14 mouse cellular contexts compared by ENCODE assay signal in the genomic region with DNA sequence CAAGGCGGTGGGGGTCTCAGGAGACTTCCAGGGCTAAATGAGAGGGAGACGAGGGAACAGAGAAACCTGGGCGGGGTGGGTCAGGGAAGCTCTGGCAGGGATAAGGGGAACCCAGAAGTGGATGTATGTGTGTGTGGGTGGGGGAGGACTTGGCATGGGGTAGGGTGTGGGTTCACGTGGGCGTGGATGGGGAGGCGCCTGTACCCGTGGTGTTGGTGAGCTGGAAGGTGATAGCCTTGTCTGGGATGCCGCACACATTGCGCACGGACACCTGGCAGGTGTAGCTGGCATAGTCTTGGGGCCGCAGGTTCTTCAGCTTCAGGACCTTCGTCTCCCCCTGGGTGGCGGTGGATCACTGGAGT.
DNase-seq lines count a peak whose midpoint lies in the region; ATAC-seq and TF ChIP-seq lines count a peak whose summit lies in the region.
"Had no signal": no experiment of that assay in that cellular context is flagged by ENCODE, and none has a peak within 500 bp of the region (broad histone marks: within the 10 kb centered on the region; RNA-seq: fewer than 3 reads in every experiment).

No protein-coding gene starts in this region.

- 0 out of 2 replicates have a peak, but pooled peaks have one; percentile 12 for ATAC-seq in embryonic facial prominence, embryonic 14.5 days (ENCODE audit: low read depth)
- ATAC-seq in hindbrain, postnatal 0 days, result 0 out of 2 replicates have a peak, but pooled peaks have one; percentile 13
- no peak for ATAC-seq in hindbrain, embryonic 16.5 days
- ATAC-seq in neural tube, embryonic 14.5 days (ENCODE audit: low read depth), result peak; percentile 34; the same call in 1 of the 2 replicates
- ATAC-seq in neural tube, embryonic 15.5 days (ENCODE audit: low FRiP score), result no peak

- no peak overlapping the region for H3K4me3 ChIP-seq in embryonic facial prominence, embryonic 14.5 days (ENCODE audit: low read depth, low read length)
- H3K4me3 ChIP-seq in embryonic facial prominence, embryonic 10.5 days, result no peak overlapping the region
- H3K4me3 ChIP-seq in hindbrain, postnatal 0 days (ENCODE audit: low read length), result no peak overlapping the region
- H3K4me3 ChIP-seq in hindbrain, embryonic 16.5 days (ENCODE audit: low read length), result no peak overlapping the region
- no peak overlapping the region for H3K4me3 ChIP-seq in neural tube, embryonic 14.5 days (ENCODE audit: low read depth, low read length)
- H3K4me3 ChIP-seq in neural tube, embryonic 15.5 days (replicated peaks), result no peak overlapping the region
- H3K4me3 ChIP-seq: erythroblast, embryonic 14.5 days; heart, adult 2 months; midbrain, embryonic 10.5 days; neural tube, embryonic 13.5 days had no signal

- no peak for TF ChIP-seq CTCF in hindbrain, postnatal 0 days (IDR thresholded peaks at IDR 0.05; ENCODE audit: low read depth)

- H3K27ac ChIP-seq in embryonic facial prominence, embryonic 14.5 days (replicated peaks; ENCODE audit: low read depth, low read length), result no peak overlapping the region
- no peak overlapping the region for H3K27ac ChIP-seq in embryonic facial prominence, embryonic 10.5 days (replicated peaks)
- H3K27ac ChIP-seq in hindbrain, postnatal 0 days, result no peak overlapping the region
- no peak overlapping the region for H3K27ac ChIP-seq in hindbrain, embryonic 16.5 days (ENCODE audit: low read depth, low read length)
- H3K27ac ChIP-seq in neural tube, embryonic 14.5 days (ENCODE audit: low read depth, low read length), result no peak overlapping the region
- H3K27ac ChIP-seq in neural tube, embryonic 15.5 days (replicated peaks), result no peak overlapping the region
- H3K27ac ChIP-seq: heart, adult 2 months; macrophage; midbrain, embryonic 10.5 days; neural tube, embryonic 13.5 days had no signal

- H3K4me1 ChIP-seq in embryonic facial prominence, embryonic 14.5 days (ENCODE audit: control insufficient read depth, insufficient read depth, low read length), result no peaks in the 10 kb centered on the region
- peaks cover 32% of the 10 kb centered on the region for H3K4me1 ChIP-seq in embryonic facial prominence, embryonic 10.5 days
- peaks cover 9% of the 10 kb centered on the region; the same call in 1 of the 2 replicates for H3K4me1 ChIP-seq in hindbrain, postnatal 0 days (ENCODE audit: insufficient read depth, low read length)
- peaks cover 6% of the 10 kb centered on the region; the same call in 1 of the 2 replicates for H3K4me1 ChIP-seq in hindbrain, embryonic 16.5 days (ENCODE audit: control insufficient read depth, insufficient read depth, low read depth, low read length)
- H3K4me1 ChIP-seq in neural tube, embryonic 14.5 days (ENCODE audit: control insufficient read depth, insufficient read depth, low read length), result no peaks in the 10 kb centered on the region
- no peaks in the 10 kb centered on the region for H3K4me1 ChIP-seq in neural tube, embryonic 15.5 days

- no peaks in the 10 kb centered on the region for H3K27me3 ChIP-seq in embryonic facial prominence, embryonic 14.5 days (replicated peaks; ENCODE audit: control insufficient read depth, insufficient read depth, low read length)
- peaks cover 32% of the 10 kb centered on the region for H3K27me3 ChIP-seq in embryonic facial prominence, embryonic 10.5 days (replicated peaks; ENCODE audit: low read depth, poor library complexity, severe bottlenecking)
- no peaks in the 10 kb centered on the region for H3K27me3 ChIP-seq in hindbrain, postnatal 0 days (ENCODE audit: insufficient read depth, low read length)
- H3K27me3 ChIP-seq in hindbrain, embryonic 16.5 days (replicated peaks; ENCODE audit: control insufficient read depth, insufficient read depth, low read length), result no peaks in the 10 kb centered on the region
- no peaks in the 10 kb centered on the region for H3K27me3 ChIP-seq in neural tube, embryonic 14.5 days (ENCODE audit: control insufficient read depth, insufficient read depth, low read length)
- H3K27me3 ChIP-seq in neural tube, embryonic 15.5 days (replicated peaks), result 0 out of 2 replicates have a peak, but pooled peaks cover 3% of the 10 kb centered on the region
- H3K27me3 ChIP-seq: neural tube, embryonic 13.5 days had no signal

- DNase-seq in embryonic facial prominence, embryonic 14.5 days (ENCODE audit: low spot score), result no peak
- DNase-seq in embryonic facial prominence, embryonic 10.5 days (ENCODE audit: low spot score), result no peak
- no peak for DNase-seq in hindbrain, postnatal 0 days (ENCODE audit: low spot score)
- no peak for DNase-seq in cerebellum, postnatal 25 days
- DNase-seq in cerebellum, postnatal 4 days (ENCODE audit: low spot score in 2 of 2), result no peak
- DNase-seq: gastrocnemius, postnatal 25 days had no signal

- H3K36me3 ChIP-seq in embryonic facial prominence, embryonic 14.5 days (ENCODE audit: control insufficient read depth, insufficient read depth, low read length), result no peaks in the 10 kb centered on the region
- no peaks in the 10 kb centered on the region for H3K36me3 ChIP-seq in embryonic facial prominence, embryonic 10.5 days (replicated peaks)
- no peaks in the 10 kb centered on the region for H3K36me3 ChIP-seq in hindbrain, postnatal 0 days (ENCODE audit: insufficient read depth, low read length)
- no peaks in the 10 kb centered on the region for H3K36me3 ChIP-seq in hindbrain, embryonic 16.5 days (ENCODE audit: control insufficient read depth, insufficient read depth, low read length)
- H3K36me3 ChIP-seq in neural tube, embryonic 14.5 days (ENCODE audit: control insufficient read depth, insufficient read depth, low read length), result no peaks in the 10 kb centered on the region
- H3K36me3 ChIP-seq in neural tube, embryonic 15.5 days, result no peaks in the 10 kb centered on the region
- H3K36me3 ChIP-seq: neural tube, embryonic 13.5 days had no signal

- no peak overlapping the region for H3K4me2 ChIP-seq in embryonic facial prominence, embryonic 14.5 days (ENCODE audit: low read depth, low read length)
- no peak overlapping the region for H3K4me2 ChIP-seq in hindbrain, postnatal 0 days (ENCODE audit: low read depth, low read length)
- no peak overlapping the region for H3K4me2 ChIP-seq in hindbrain, embryonic 16.5 days (ENCODE audit: low read length)
- H3K4me2 ChIP-seq in neural tube, embryonic 14.5 days (ENCODE audit: low read depth, low read length), result no peak overlapping the region
- H3K4me2 ChIP-seq in neural tube, embryonic 15.5 days, result no peak overlapping the region
- H3K4me2 ChIP-seq: neural tube, embryonic 13.5 days had no signal

- WGBS in embryonic facial prominence, embryonic 14.5 days, result 81% methylated on average over 12 of the region's 13 CpGs
- 82% methylated on average over 13 of the region's 13 CpGs for WGBS in embryonic facial prominence, embryonic 10.5 days
- WGBS in hindbrain, postnatal 0 days, result 81% methylated on average over 13 of the region's 13 CpGs
- WGBS in hindbrain, embryonic 16.5 days, result 79% methylated on average over 13 of the region's 13 CpGs
- 80% methylated on average over 13 of the region's 13 CpGs for WGBS in neural tube, embryonic 14.5 days
- WGBS in neural tube, embryonic 15.5 days, result 85% methylated on average over 11 of the region's 13 CpGs

- H3K9me3 ChIP-seq in embryonic facial prominence, embryonic 14.5 days (ENCODE audit: control insufficient read depth, low read length), result no peaks in the 10 kb centered on the region
- H3K9me3 ChIP-seq in embryonic facial prominence, embryonic 10.5 days, result no peaks in the 10 kb centered on the region
- H3K9me3 ChIP-seq in hindbrain, postnatal 0 days (ENCODE audit: low read length), result no peaks in the 10 kb centered on the region
- no peaks in the 10 kb centered on the region for H3K9me3 ChIP-seq in hindbrain, embryonic 16.5 days (ENCODE audit: control insufficient read depth, low read length)
- H3K9me3 ChIP-seq in neural tube, embryonic 14.5 days (ENCODE audit: control insufficient read depth, low read length), result no peaks in the 10 kb centered on the region
- no peaks in the 10 kb centered on the region for H3K9me3 ChIP-seq in neural tube, embryonic 15.5 days (replicated peaks)
- H3K9me3 ChIP-seq: midbrain, embryonic 10.5 days; neural tube, embryonic 13.5 days had no signal

- no peak overlapping the region for H3K9ac ChIP-seq in embryonic facial prominence, embryonic 14.5 days (ENCODE audit: low read depth, low read length)
- no peak overlapping the region for H3K9ac ChIP-seq in hindbrain, postnatal 0 days (replicated peaks; ENCODE audit: low read length)
- no peak overlapping the region for H3K9ac ChIP-seq in hindbrain, embryonic 16.5 days (ENCODE audit: low read depth, low read length)
- H3K9ac ChIP-seq in neural tube, embryonic 14.5 days (replicated peaks; ENCODE audit: low read depth, low read length), result no peak overlapping the region
- no peak overlapping the region for H3K9ac ChIP-seq in neural tube, embryonic 15.5 days (replicated peaks)
- H3K9ac ChIP-seq: neural tube, embryonic 13.5 days had no signal

Comparison
In these comparisons a context has a peak if more than half of its experiments do, and no peak if none do; other contexts are left out.
1. ATAC-seq: peak in embryonic facial prominence, embryonic 14.5 days (single experiment), hindbrain, postnatal 0 days (single experiment) and neural tube, embryonic 14.5 days (single experiment); none in hindbrain, embryonic 16.5 days (single experiment) and neural tube, embryonic 15.5 days (single experiment).